Mouse (Mus musculus) spleen, postnatal 14 days (tissue): ENCODE data around the gene Vmn1r20.
"Not testable (repeated sequence)": the region's sequence is repeated elsewhere in the genome, so short reads cannot be mapped to it uniquely, and the experiment has no call there.

Experiments used
- DNase-seq, 2 experiments: peaks; one replicate each; pipeline ENCODE4 v3.0.0; 2021 to 2022; ENCODE audit warnings: low spot score in 2 of 2

Gene Vmn1r20

DNA sequence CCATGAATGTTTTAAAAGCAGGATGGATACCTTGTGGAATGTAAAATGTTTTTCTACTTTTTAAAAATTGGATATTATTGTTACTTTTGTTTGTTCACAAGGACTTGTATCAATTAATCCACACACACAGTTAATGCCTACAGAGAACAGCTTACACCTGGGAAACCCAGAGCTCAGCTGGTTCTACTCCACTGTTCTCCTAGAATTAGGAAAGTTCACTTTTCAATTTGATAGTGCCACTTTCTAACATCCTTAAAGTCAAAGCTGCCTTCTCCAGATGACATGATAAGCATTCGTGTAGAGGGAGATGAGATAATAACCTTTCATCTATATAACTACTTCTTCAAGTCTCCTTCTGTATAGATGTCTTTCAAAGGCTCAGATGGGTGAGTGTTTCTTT, at the start of gene Vmn1r20:
Gene Vmn1r20, plus strand, starts transcription at position 301 of the 400 bp plus-strand sequence.
- DNase-seq = no peak

DNA sequence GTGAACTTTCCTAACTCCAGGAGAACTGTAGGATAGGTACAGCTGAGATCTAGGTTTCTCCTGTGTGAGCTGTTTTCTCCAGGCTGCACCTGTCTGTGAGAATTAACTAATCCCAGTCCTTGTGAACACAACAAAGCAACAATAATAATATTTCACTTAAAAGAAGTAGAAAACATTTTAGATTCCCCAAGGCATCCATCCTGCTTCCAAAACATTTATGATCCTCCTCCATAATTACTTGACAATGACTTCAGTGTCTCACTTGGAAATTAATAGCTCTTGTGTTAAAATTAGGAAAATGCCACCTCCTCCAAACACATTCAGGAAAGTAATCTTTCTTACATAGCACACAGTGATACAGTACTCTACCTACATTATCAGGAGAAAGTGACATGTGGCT, 33.0 kb upstream of the Vmn1r20 start, which contains the start of gene Vmn1r18:
Gene Vmn1r18, minus strand, starts transcription at position 101 of the 400 bp plus-strand sequence.
- DNase-seq = no peak

DNA sequence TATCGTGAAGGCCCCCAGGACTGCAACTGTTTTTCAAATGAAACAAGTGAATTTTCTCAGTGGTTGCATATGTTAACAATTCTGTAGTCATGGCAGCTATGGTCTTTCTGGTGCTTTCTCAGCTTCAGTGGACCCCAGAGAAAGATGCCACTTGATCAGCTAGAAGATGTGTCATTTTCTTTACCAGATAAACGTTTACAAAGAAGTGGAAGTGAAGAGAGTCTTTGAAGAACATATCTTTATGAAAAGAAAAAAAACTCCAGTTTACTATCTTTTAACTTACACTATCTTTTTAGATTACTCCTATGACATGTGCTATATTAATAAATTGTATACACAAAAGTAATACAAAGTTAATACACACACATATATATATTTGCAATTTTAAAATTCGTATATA, 25.2 kb upstream of the Vmn1r20 start, which contains the start of gene Vmn1r19:
Gene Vmn1r19, plus strand, starts transcription at position 301 of the 400 bp plus-strand sequence.
- not testable (repeated sequence) for DNase-seq

DNA sequence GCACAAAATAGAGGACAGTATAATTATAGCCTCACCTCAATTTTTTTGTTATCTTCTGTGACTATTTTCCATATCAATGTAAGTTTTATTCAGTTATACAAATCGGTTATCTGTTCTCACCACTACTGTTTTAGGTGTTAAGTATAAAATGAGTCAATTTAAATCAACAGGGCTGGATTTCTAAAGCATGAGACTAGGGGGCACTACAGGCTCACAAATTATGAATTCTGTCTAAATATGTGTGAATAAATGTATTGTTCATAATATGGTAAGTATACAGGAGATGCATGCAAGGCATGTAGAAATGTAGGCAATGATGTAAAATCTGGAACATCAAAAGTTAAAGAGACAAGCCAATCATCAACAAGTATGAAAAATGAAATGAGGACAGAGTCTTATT, 2.5 kb downstream of the Vmn1r20 start:
- no peak for DNase-seq

DNA sequence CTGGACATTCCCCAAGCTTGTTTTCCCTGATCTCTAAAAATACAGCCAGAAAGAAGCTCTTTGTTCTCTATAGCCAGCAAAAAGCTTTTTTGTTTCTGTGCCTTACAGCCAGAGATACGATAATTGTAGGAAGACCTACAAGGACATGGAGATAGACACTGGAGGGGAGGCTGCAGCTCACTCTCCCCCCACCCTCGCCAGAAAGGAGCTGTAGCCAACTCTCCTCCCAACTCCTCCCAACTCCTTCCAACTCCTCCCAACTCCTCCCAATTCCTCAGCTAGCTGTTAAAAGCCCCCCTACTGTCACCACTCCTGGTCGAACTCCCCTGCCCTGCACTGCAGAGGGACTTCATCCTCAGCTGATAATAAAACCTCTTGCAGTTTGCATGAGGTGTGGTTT, 39.4 kb downstream of the Vmn1r20 start:
- DNase-seq = not testable (repeated sequence)
